Mouse (Mus musculus): ENCODE results near the gene Fdxr. TPM values are rescaled to one million over a fixed set of nuclear protein-coding genes. Genes with fewer than 3 reads are reported as not detected.

Gene Fdxr
- polyA plus RNA-seq, 1 experiment from 2014 or later: 20.8 TPM

GRCm38 (mm10) chr11:115264862-115265668, 11.8 kb downstream of the Fdxr start:
- peaks cover 98% of the 10 kb centered on the region for H3K27me3 ChIP-seq
- peaks cover 28% of the 10 kb centered on the region for H3K4me1 ChIP-seq
- no peak overlapping the region for H3K27ac ChIP-seq
- H3K9ac ChIP-seq: no peak overlapping the region
- no peaks in the 10 kb centered on the region for H3K9me3 ChIP-seq (replicated peaks)
- H3K4me3 ChIP-seq (replicated peaks): peak overlapping the region; percentile 28
- 6% methylated on average over 39 of the region's 39 CpGs for WGBS
- peak overlapping the region; percentile 54 for H3K4me2 ChIP-seq
- no peak for ATAC-seq (replicated peaks; ENCODE audit: low FRiP score)
- H3K36me3 ChIP-seq: peaks cover 11% of the 10 kb centered on the region; the same call in 1 of the 2 replicates

DNA sequence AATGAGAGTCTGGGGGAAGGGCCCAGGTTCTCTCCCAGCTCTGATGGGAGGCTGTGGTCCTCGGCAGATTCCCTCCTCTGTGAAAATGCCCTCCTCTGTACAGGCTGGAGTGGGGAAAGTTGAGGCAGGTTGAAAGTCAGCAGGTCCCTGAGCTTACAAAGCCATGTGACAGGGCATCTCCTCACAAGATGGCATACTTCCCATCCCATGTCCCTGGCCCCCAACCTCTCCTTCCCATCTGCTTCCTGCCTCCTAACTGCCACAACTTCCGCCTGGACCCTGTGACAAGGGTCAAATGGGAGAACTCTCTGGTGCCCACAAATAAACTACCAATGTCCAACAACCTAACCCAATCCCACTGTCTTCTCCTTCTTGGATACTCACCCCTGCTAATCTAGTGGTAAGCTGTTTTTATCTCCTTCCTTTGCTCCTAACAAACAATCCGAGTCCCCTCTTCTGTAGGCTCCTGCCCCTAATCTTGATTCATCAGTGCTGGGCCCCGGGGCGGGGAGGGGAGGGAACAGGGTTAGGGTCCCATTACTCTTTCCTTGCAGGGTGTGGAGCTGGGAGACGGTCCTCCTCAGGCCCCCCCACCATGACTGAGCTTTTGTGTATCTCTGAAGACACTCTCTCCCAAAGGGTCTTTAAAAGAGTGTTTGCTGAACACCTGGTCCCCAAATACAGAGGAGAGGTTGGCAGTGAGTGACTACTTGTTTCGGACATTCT, 12.6 kb downstream of the Fdxr start:
- no peaks in the 10 kb centered on the region for H3K9me3 ChIP-seq (replicated peaks)
- H3K4me3 ChIP-seq (replicated peaks): no peak overlapping the region
- no peak overlapping the region for H3K9ac ChIP-seq
- H3K27me3 ChIP-seq: peaks cover 100% of the 10 kb centered on the region
- WGBS: 64% methylated on average over 7 of the region's 7 CpGs
- peaks cover 28% of the 10 kb centered on the region for H3K4me1 ChIP-seq
- peaks cover 10% of the 10 kb centered on the region; the same call in 1 of the 2 replicates for H3K36me3 ChIP-seq
- H3K27ac ChIP-seq: no peak overlapping the region
- no peak overlapping the region for H3K4me2 ChIP-seq
- no peak for ATAC-seq (replicated peaks; ENCODE audit: low FRiP score)

DNA sequence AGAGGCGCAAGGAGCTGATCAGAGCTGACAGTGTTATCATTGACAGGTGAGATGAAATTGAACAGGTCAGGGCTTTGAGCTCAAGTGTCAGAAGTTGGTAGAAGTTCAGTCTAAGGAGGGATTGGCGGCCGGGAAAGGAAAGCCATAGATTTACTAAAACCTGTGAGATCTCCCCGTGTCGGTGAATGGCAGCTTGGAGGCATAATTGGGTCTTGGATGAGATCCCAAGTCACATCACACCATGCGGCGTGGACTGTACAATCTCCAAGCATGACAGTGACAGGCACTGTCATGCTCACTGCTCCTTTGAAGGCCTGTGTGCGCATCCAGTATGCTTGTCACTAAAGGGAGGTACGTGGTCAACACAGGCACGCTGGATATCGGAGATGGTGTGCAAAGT, 13.9 kb downstream of the Fdxr start:
- Histone ChIP-seq H3K4me1 (peaks cover 32% of the 10 kb centered on the region), H3K4me3 (replicated peaks) (no peak overlapping the region), H3K4me2 (no peak overlapping the region), H3K36me3 (no peaks in the 10 kb centered on the region; the same call in 1 of the 2 replicates), H3K9ac (no peak overlapping the region), H3K9me3 (replicated peaks) (no peaks in the 10 kb centered on the region), H3K27me3 (peaks cover 100% of the 10 kb centered on the region), H3K27ac (no peak overlapping the region)
- ATAC-seq (replicated peaks; ENCODE audit: low FRiP score): no peak
- 85% methylated on average over 11 of the region's 11 CpGs for WGBS

DNA sequence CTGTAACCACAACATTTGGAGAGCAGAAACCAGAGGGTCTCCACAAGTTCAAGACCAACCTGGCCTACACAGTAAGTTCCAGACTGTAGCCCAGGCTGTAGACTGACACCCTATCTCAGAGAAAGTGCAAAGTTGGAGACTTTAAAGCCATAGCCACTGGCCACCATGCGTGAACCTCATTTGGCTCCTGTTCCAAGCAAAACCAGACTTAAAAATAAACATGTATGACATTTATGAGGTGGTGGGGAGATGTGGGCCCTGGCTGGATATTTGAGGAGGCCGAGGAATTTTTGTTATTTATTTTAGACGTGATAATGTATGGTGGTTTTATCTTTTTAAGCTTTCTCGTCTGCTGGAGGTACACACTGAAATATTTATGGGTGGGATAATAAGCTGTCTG, 17.7 kb downstream of the Fdxr start:
- H3K9ac ChIP-seq: no peak overlapping the region
- H3K9me3 ChIP-seq (replicated peaks): no peaks in the 10 kb centered on the region
- H3K27ac ChIP-seq: no peak overlapping the region
- H3K4me1 ChIP-seq: peaks cover 9% of the 10 kb centered on the region
- no peak overlapping the region for H3K4me3 ChIP-seq (replicated peaks)
- 47% methylated on average over 4 of the region's 4 CpGs for WGBS
- H3K27me3 ChIP-seq: peaks cover 100% of the 10 kb centered on the region
- ATAC-seq (replicated peaks; ENCODE audit: low FRiP score): no peak
- no peaks in the 10 kb centered on the region for H3K36me3 ChIP-seq
- no peak overlapping the region for H3K4me2 ChIP-seq

GRCm38 (mm10) chr11:115257775-115258510, 18.9 kb downstream of the Fdxr start:
- Histone ChIP-seq H3K4me3 (replicated peaks) (0 out of 2 replicates have a peak overlapping the region, but pooled peaks have one; percentile 19), H3K36me3 (no peaks in the 10 kb centered on the region), H3K4me2 (peak overlapping the region; percentile 46), H3K9me3 (replicated peaks) (no peaks in the 10 kb centered on the region), H3K4me1 (peaks cover 9% of the 10 kb centered on the region), H3K9ac (no peak overlapping the region), H3K27me3 (peaks cover 99% of the 10 kb centered on the region), H3K27ac (no peak overlapping the region)
- WGBS: 15% methylated on average over 59 of the region's 59 CpGs
- peak; percentile 64 for ATAC-seq (replicated peaks; ENCODE audit: low FRiP score)

DNA sequence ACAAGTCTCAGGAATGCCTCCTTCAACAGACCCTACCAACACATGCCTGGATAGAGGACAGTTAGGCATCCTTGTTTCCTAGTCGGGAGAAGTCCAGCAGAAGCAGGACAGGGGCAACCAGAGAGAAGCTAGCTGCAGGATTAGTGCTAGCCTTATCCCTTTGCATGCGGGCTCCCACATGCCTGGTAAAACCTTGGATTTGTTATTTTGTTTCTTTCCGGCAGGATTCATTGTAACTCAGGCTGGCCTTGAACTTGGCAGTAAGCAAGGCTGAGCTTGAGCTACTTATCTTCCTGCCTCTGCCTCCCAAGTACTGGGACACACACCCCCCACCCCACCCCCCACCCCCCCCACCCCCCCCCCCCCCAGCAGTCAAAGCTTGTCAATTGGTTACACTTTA, 25.6 kb downstream of the Fdxr start:
- WGBS: 61% methylated on average over 3 of the region's 3 CpGs
- no peak overlapping the region for H3K4me3 ChIP-seq (replicated peaks)
- peaks cover 26% of the 10 kb centered on the region for H3K4me1 ChIP-seq
- H3K27me3 ChIP-seq: peaks cover 97% of the 10 kb centered on the region
- H3K9ac ChIP-seq: no peak overlapping the region
- ATAC-seq (replicated peaks; ENCODE audit: low FRiP score): no peak
- H3K27ac ChIP-seq: no peak overlapping the region
- no peaks in the 10 kb centered on the region for H3K36me3 ChIP-seq
- no peak overlapping the region for H3K4me2 ChIP-seq
- H3K9me3 ChIP-seq (replicated peaks): no peaks in the 10 kb centered on the region

GRCm38 (mm10) chr11:115250405-115251090, 26.3 kb downstream of the Fdxr start:
- Histone ChIP-seq H3K4me2 (peak overlapping the region; percentile 75), H3K9ac (0 out of 2 replicates have a peak overlapping the region, but pooled peaks have one; percentile 21)
- 2% methylated on average over 36 of the region's 36 CpGs for WGBS

GRCm38 (mm10) chr11:115249721-115250404, 27.0 kb downstream of the Fdxr start:
- H3K4me3 ChIP-seq (replicated peaks): peak overlapping the region; percentile 41
- H3K27ac ChIP-seq: no peak overlapping the region
- peaks cover 94% of the 10 kb centered on the region for H3K27me3 ChIP-seq
- H3K4me1 ChIP-seq: peaks cover 38% of the 10 kb centered on the region
- no peaks in the 10 kb centered on the region for H3K36me3 ChIP-seq
- ATAC-seq (replicated peaks; ENCODE audit: low FRiP score): 0 out of 2 replicates have a peak, but pooled peaks have one; percentile 41
- H3K4me2 ChIP-seq: peak overlapping the region; percentile 75
- 3% methylated on average over 63 of the region's 63 CpGs for WGBS
- H3K9ac ChIP-seq: 0 out of 2 replicates have a peak overlapping the region, but pooled peaks have one; percentile 21
- no peaks in the 10 kb centered on the region for H3K9me3 ChIP-seq (replicated peaks)

More at GRCm38 (mm10) chr11:115250405-115251090, 26.3 kb downstream of the Fdxr start:
- ATAC-seq (replicated peaks; ENCODE audit: low FRiP score): no peak
- H3K4me1 ChIP-seq: peaks cover 33% of the 10 kb centered on the region
- H3K27ac ChIP-seq: no peak overlapping the region
- peak overlapping the region; percentile 41 for H3K4me3 ChIP-seq (replicated peaks)
- peaks cover 96% of the 10 kb centered on the region for H3K27me3 ChIP-seq
- H3K9me3 ChIP-seq (replicated peaks): no peaks in the 10 kb centered on the region
- no peaks in the 10 kb centered on the region for H3K36me3 ChIP-seq

DNA sequence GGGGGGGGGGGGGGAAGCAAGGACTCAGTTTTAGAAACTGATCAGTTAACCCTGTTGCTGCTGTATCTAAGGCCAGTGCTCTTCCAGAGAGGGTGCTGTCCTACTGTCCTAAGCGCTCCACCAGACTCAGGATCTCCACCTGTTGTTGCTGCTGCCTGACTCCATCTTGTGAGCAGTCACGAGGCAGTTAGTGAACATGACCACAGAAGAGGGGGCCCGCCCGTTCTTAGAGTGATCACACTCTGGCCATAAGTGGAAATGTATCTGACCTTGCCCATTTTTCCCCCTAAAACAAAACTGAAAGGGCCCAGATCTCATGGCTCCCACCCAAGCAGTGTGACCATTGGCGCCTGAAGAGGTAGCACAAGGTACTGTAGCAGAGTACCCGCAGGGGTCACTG, 28.9 kb downstream of the Fdxr start:
- H3K36me3 ChIP-seq: peaks cover 13% of the 10 kb centered on the region
- no peak overlapping the region for H3K4me3 ChIP-seq (replicated peaks)
- ATAC-seq (replicated peaks; ENCODE audit: low FRiP score): no peak
- WGBS: 73% methylated on average over 6 of the region's 6 CpGs
- no peak overlapping the region for H3K27ac ChIP-seq
- peaks cover 44% of the 10 kb centered on the region for H3K4me1 ChIP-seq
- H3K9me3 ChIP-seq (replicated peaks): no peaks in the 10 kb centered on the region
- no peak overlapping the region for H3K4me2 ChIP-seq
- peaks cover 96% of the 10 kb centered on the region for H3K27me3 ChIP-seq
- H3K9ac ChIP-seq: no peak overlapping the region

- Histone ChIP-seq H3K9me3 (replicated peaks) (no peaks in the 10 kb centered on the region), H3K27me3 (peaks cover 96% of the 10 kb centered on the region), H3K4me1 (peaks cover 44% of the 10 kb centered on the region), H3K4me3 (replicated peaks) (no peak overlapping the region), H3K36me3 (peaks cover 13% of the 10 kb centered on the region), H3K4me2 (no peak overlapping the region), H3K9ac (no peak overlapping the region), H3K27ac (no peak overlapping the region)
- ATAC-seq (replicated peaks; ENCODE audit: low FRiP score): no peak
- 7% methylated on average over 3 of the region's 3 CpGs for WGBS
These were observed 29.6 kb downstream of the Fdxr start for GRCm38 (mm10) chr11:115247240-115247639.

DNA sequence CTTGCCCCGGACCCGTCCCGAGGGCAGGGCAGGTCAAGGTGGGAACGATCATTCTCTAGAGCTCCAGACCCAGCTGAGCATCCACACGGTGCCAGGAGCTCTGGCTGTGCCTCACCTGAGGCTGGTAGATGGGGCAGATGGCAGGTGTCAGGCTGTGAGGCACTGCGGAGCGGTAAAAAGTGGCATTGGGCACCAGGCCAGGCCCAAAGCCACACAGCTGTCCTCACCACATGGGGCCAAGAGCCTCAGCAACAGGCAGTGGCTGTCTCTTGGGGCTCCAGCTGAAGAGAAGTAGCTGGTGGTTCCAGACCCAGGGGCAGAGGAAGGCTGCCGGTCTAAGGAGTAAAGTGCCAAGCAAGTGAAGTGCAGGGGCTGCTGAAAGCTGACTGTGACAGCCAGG, 30.5 kb downstream of the Fdxr start:
- no peak for ATAC-seq (replicated peaks; ENCODE audit: low FRiP score)
- 63% methylated on average over 8 of the region's 8 CpGs for WGBS
- Histone ChIP-seq H3K27ac (no peak overlapping the region), H3K4me1 (peaks cover 48% of the 10 kb centered on the region), H3K9ac (no peak overlapping the region), H3K4me3 (replicated peaks) (no peak overlapping the region), H3K4me2 (no peak overlapping the region), H3K27me3 (peaks cover 95% of the 10 kb centered on the region), H3K9me3 (replicated peaks) (no peaks in the 10 kb centered on the region), H3K36me3 (peaks cover 13% of the 10 kb centered on the region)

Data from kidney, embryonic 15.5 days (tissue).